Mouse (Mus musculus) thymus, adult 2 months (tissue): ENCODE measurements at regions not wholly inside any gene's neighbourhood (a gene's known extent, or its start where the extent isn't known, plus 50 kb on each side); places are given as distances from the start of the nearest gene placed in this dataset.

ENCODE experiments used
- DNase-seq: peaks from one replicate; pipeline ENCODE4 v3.0.0; 2021
- H3K27ac ChIP-seq: fragments of 200-500 bp; 2 replicates; pipeline ENCODE4 v1.5.1; 2012; ENCODE audit warnings: low read length, control low read depth; ENCODE audit not compliant: control insufficient read depth, insufficient read depth
- H3K27me3 ChIP-seq: fragments of 200-500 bp; 2 replicates; pipeline ENCODE4 v1.6.1; 2012; ENCODE audit warnings: mild to moderate bottlenecking, low read length, moderate library complexity, mixed read lengths; ENCODE audit not compliant: control insufficient read depth, insufficient read depth
- H3K36me3 ChIP-seq: fragments of 200-500 bp; 2 replicates; pipeline ENCODE4 v1.6.1; 2012; ENCODE audit warnings: mild to moderate bottlenecking, low read length, moderate library complexity; ENCODE audit not compliant: control insufficient read depth, insufficient read depth
- H3K4me1 ChIP-seq: fragments of 200-500 bp; replicated peaks from 2 replicates; pipeline ENCODE4 v1.6.1; 2012; ENCODE audit warnings: low read length; ENCODE audit not compliant: control insufficient read depth, insufficient read depth
- H3K4me3 ChIP-seq: fragments of 200-500 bp; 2 replicates; pipeline ENCODE4 v1.5.1; 2012; ENCODE audit warnings: mild to moderate bottlenecking, low read length, control low read depth, moderate library complexity; ENCODE audit not compliant: control insufficient read depth, insufficient read depth
- CTCF ChIP-seq: fragments of 200-500 bp; IDR thresholded peaks from 2 replicates; pipeline ENCODE4 v1.5.1; 2012; ENCODE audit warnings: mild to moderate bottlenecking, control low read depth, low read length, moderate library complexity, borderline replicate concordance; ENCODE audit not compliant: control insufficient read depth, poor library complexity, insufficient read depth; ENCODE audit errors: extremely low read depth
- POLR2A ChIP-seq: fragments of 200-500 bp; IDR thresholded peaks from 2 replicates; pipeline ENCODE4 v1.6.1; 2012; ENCODE audit warnings: mild to moderate bottlenecking, low read length, control low read depth, moderate library complexity; ENCODE audit not compliant: control insufficient read depth, poor library complexity, insufficient read depth; ENCODE audit errors: extremely low read depth
- WGBS: fragments of 180-500 bp; shearing (Covaris S2); methylation state at CpG from one replicate; pipeline ENCODE4 v1.1.7; 2018; 5-methylcytosine and 5-hydroxymethylcytosine counted together

DNA sequence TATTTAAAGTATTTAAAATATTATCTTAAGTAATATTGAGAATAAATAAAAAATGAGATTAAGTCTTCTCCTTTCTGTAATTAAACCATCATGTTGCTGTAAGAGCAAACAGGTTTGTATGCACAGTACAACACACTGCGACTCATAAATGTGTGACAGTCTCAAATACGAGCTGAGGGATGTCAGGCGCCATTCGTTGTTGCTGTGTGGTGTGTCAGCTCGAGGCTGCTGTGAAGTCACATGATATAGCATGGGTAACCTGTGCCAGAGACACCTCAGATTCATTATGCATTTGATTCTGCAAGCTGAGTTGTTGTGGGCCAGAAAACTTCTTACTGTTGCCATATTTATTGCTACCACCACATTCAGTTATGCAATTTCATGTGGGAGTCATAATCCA, 307.4 kb downstream of the Rnls start:
- no peaks in the 10 kb centered on the region for H3K36me3 ChIP-seq
- H3K27me3 ChIP-seq, result no peaks in the 10 kb centered on the region
- no peak overlapping the region for H3K4me3 ChIP-seq
- WGBS, result 90% methylated on average over 5 of the region's 5 CpGs
- H3K27ac ChIP-seq, result no peak overlapping the region
- peaks cover 24% of the 10 kb centered on the region for H3K4me1 ChIP-seq
- no peak for DNase-seq
- no peak for TF ChIP-seq CTCF
- no peak for TF ChIP-seq POLR2A
